Mouse (Mus musculus) cerebral cortex, adult 2 months (tissue): ENCODE results near the gene Stk19.

Experiments used
- WGBS: fragments of 180-500 bp; shearing (Covaris S2); methylation state at CpG from one replicate; pipeline ENCODE4 v1.1.7; 2018; 5-methylcytosine and 5-hydroxymethylcytosine counted together

Stk19 gene

GRCm38 (mm10) chr17:34796311-34797140 lies 40.2 kb downstream of the Stk19 start:
- WGBS = 91% methylated on average over 8 of the region's 8 CpGs

- 63% methylated on average over 9 of the region's 9 CpGs for WGBS
Observed at GRCm38 (mm10) chr17:34795633-34796032, 41.1 kb downstream of the Stk19 start.

GRCm38 (mm10) chr17:34795016-34795415 lies 41.7 kb downstream of the Stk19 start:
- WGBS = 87% methylated on average over 10 of the region's 10 CpGs

- 44% methylated on average over 9 of the region's 9 CpGs for WGBS
Observed at GRCm38 (mm10) chr17:34777680-34778325, 58.9 kb downstream of the Stk19 start.
